Mouse (Mus musculus) right cerebral cortex, postnatal 10 days (tissue): ENCODE measurements at regions not wholly inside any gene's neighbourhood (a gene's known extent, or its start where the extent isn't known, plus 50 kb on each side); places are given as distances from the start of the nearest gene placed in this dataset.

ENCODE experiments used
- DNase-seq, 2 experiments: peaks; one replicate each; pipeline ENCODE4 v3.0.0; 2021; ENCODE audit warnings: low spot score in 2 of 2

- no peak for DNase-seq
Measured at GRCm38 (mm10) chr16:89625710-89626109, 54.7 kb upstream of the Krtap11-1 start.

GRCm38 (mm10) chr16:89625253-89625652 is 54.3 kb upstream of the Krtap11-1 start:
- DNase-seq: no peak
